9 mouse cellular contexts compared by ENCODE assay signal in the genomic region with DNA sequence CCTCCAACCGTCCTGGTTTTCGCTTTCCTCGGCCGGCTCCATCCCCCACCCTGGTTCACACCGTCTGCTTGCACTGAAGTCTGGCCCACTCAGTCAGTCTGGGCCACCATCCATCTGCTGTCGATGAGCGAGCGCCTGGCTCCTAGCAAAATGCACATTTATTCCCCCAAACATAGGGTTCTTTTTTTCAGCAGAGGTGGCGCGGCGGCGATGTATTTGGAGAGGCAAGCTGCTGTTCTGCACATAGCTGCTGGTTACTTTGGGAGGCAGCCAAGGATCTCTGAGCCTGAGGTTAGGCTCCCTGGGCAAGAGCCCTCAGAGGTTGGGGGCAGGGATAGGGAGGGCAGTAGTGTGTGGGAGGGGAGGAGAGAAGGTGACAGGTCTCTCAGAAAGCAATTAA. TPM values are rescaled to one million over a fixed set of nuclear protein-coding genes. Genes with fewer than 3 reads are reported as not detected.
DNase-seq lines count a peak whose midpoint lies in the region; ATAC-seq lines count a peak whose summit lies in the region.
"Had no signal": no experiment of that assay in that cellular context is flagged by ENCODE, and none has a peak within 500 bp of the region (broad histone marks: within the 10 kb centered on the region; RNA-seq: fewer than 3 reads in every experiment).

No protein-coding gene starts in this region.

- WGBS in midbrain, embryonic 16.5 days, result 50% methylated on average over 12 of the region's 12 CpGs

- no peak overlapping the region for H3K9ac ChIP-seq in midbrain, embryonic 16.5 days (ENCODE audit: low read depth, low read length)
- H3K9ac ChIP-seq: liver, embryonic 13.5 days had no signal

- H3K27me3 ChIP-seq in midbrain, embryonic 16.5 days (ENCODE audit: control insufficient read depth, insufficient read depth, low read depth, low read length), result no peaks in the 10 kb centered on the region

- intact Hi-C loops in left cerebral cortex, postnatal 10 days (cut with DNase I), result no loop called here

- peak; percentile 65 for DNase-seq in 3134 (ENCODE audit: extremely low read depth, insufficient read length, low spot score)
- DNase-seq in cerebellum, adult 11 months, result peak; percentile 74
- DNase-seq in frontal cortex, postnatal 14 days (ENCODE audit: low spot score in 2 of 2), result peak; percentile 80 to 81
- peak; percentile 76 for DNase-seq in kidney, adult 18-20 months
- peak; percentile 86 for DNase-seq in left cerebral cortex, postnatal 10 days (ENCODE audit: extremely low spot score in 1 of 2, low spot score in 2 of 2)
- DNase-seq in embryo, embryonic 10.5 days (ENCODE audit: low spot score), result no peak
- DNase-seq: liver, embryonic 13.5 days had no signal

- H3K4me1 ChIP-seq in midbrain, embryonic 16.5 days (ENCODE audit: control insufficient read depth, insufficient read depth, low read length), result peaks cover 13% of the 10 kb centered on the region; the same call in 1 of the 2 replicates

- no peak for ATAC-seq in midbrain, embryonic 16.5 days
- ATAC-seq in granulocyte monocyte progenitor cell, adult 5-6 weeks (replicated peaks; ENCODE audit: poor library complexity, severe bottlenecking), result no peak

- H3K4me3 ChIP-seq in midbrain, embryonic 16.5 days (ENCODE audit: low read depth, low read length), result no peak overlapping the region
- H3K4me3 ChIP-seq: liver, embryonic 13.5 days had no signal

- no peaks in the 10 kb centered on the region for H3K9me3 ChIP-seq in midbrain, embryonic 16.5 days (replicated peaks; ENCODE audit: control insufficient read depth, low read length, poor library complexity, severe bottlenecking)
- H3K9me3 ChIP-seq: liver, embryonic 13.5 days had no signal

- no peaks in the 10 kb centered on the region for H3K36me3 ChIP-seq in midbrain, embryonic 16.5 days (ENCODE audit: control insufficient read depth, insufficient read depth, low read length)
- H3K36me3 ChIP-seq: liver, embryonic 13.5 days had no signal

- peak overlapping the region; percentile 47; the same call in 1 of the 2 replicates for H3K27ac ChIP-seq in midbrain, embryonic 16.5 days (ENCODE audit: low read length)
- H3K27ac ChIP-seq: liver, embryonic 13.5 days had no signal

- H3K4me2 ChIP-seq in midbrain, embryonic 16.5 days (ENCODE audit: low read length), result no peak overlapping the region
- H3K4me2 ChIP-seq: liver, embryonic 13.5 days had no signal

RNA-seq across cellular contexts. Expression of a gene that starts 24.0 kb away (rescaled TPM):
- not detected for total RNA-seq in left cerebral cortex, postnatal 10 days (2021)
- not detected in 2 replicates for polyA plus RNA-seq in midbrain, embryonic 16.5 days (2015; fragmentation: Nextera tagmentation; extraction: Ambion mirVana)
- not detected in 2 replicates for total RNA-seq in granulocyte monocyte progenitor cell, adult 5-6 weeks (2014; fragmentation: Nextera tagmentation)
- total RNA-seq in granulocyte monocyte progenitor cell, adult 5-6 weeks (2017), result not detected in 2 replicates
- polyA plus RNA-seq: liver, embryonic 13.5 days had no signal

RNA-seq across cellular contexts. Expression of a gene that starts 27.0 kb away (rescaled TPM):
- total RNA-seq in left cerebral cortex, postnatal 10 days (2021), result 10 to 100 TPM; 22.6 to 26.4 TPM
- 19.6 and 20.6 TPM in 2 replicates for polyA plus RNA-seq in midbrain, embryonic 16.5 days (2015; fragmentation: Nextera tagmentation; extraction: Ambion mirVana)
- total RNA-seq in granulocyte monocyte progenitor cell, adult 5-6 weeks (2014; fragmentation: Nextera tagmentation), result 0.54 TPM in 1 of 2 replicates, not detected in the other
- total RNA-seq in granulocyte monocyte progenitor cell, adult 5-6 weeks (2017), result not detected in 2 replicates

RNA-seq across cellular contexts. Expression of a gene that starts 28.2 kb away (rescaled TPM):
- 1 to 10 TPM; 4.1 to 4.4 TPM for total RNA-seq in left cerebral cortex, postnatal 10 days (2021)
- 5.4 and 7.4 TPM in 2 replicates for polyA plus RNA-seq in midbrain, embryonic 16.5 days (2015; fragmentation: Nextera tagmentation; extraction: Ambion mirVana)
- not detected in 2 replicates for total RNA-seq in granulocyte monocyte progenitor cell, adult 5-6 weeks (2014; fragmentation: Nextera tagmentation)
- not detected in 2 replicates for total RNA-seq in granulocyte monocyte progenitor cell, adult 5-6 weeks (2017)

RNA-seq across cellular contexts. Expression of a gene that starts 57.5 kb away (rescaled TPM):
- 1 to 10 TPM; 4.0 to 8.7 TPM for total RNA-seq in left cerebral cortex, postnatal 10 days (2021)
- polyA plus RNA-seq in midbrain, embryonic 16.5 days (2015; fragmentation: Nextera tagmentation; extraction: Ambion mirVana), result 0.47 and 0.67 TPM in 2 replicates
- 1.3 TPM in 1 of 2 replicates, not detected in the other for total RNA-seq in granulocyte monocyte progenitor cell, adult 5-6 weeks (2014; fragmentation: Nextera tagmentation)
- not detected in 2 replicates for total RNA-seq in granulocyte monocyte progenitor cell, adult 5-6 weeks (2017)

Comparison
In these comparisons a context has a peak if more than half of its experiments do, and no peak if none do; other contexts are left out.
1. RNA of a gene that starts 27.0 kb away (total RNA-seq): 22.6 to 26.4 TPM in left cerebral cortex, postnatal 10 days; 0.54 TPM in granulocyte monocyte progenitor cell, adult 5-6 weeks; every median in the first group is over 10 times any median in the second.
2. RNA of a gene that starts 28.2 kb away (total RNA-seq): 4.1 to 4.4 TPM in left cerebral cortex, postnatal 10 days; not detected in granulocyte monocyte progenitor cell, adult 5-6 weeks; every median in the first group is over 4 times any median in the second.